Mouse (Mus musculus) embryo, embryonic 9.5 days (tissue): ENCODE measurements at regions not wholly inside any gene's neighbourhood (a gene's known extent, or its start where the extent isn't known, plus 50 kb on each side); places are given as distances from the start of the nearest gene placed in this dataset.
A peak's percentile ranks its signal among the peaks of the same experiment; 100 is the strongest.

Source experiments
- DNase-seq: peaks from one replicate; pipeline ENCODE4 v3.0.0-alpha.2; 2017; ENCODE audit errors: extremely low spot score

GRCm38 (mm10) chr13:69867296-69868065, 65.3 kb downstream of the Med10 start:
- DNase-seq: no peak

GRCm38 (mm10) chr13:69896536-69896935, 94.3 kb downstream of the Med10 start:
- peak; percentile 22 for DNase-seq

GRCm38 (mm10) chr13:69901139-69901538, 98.9 kb downstream of the Med10 start:
- no peak for DNase-seq

- no peak for DNase-seq
These were observed 104.8 kb downstream of the Med10 start for GRCm38 (mm10) chr13:69906802-69907537.

GRCm38 (mm10) chr13:69915796-69916195, 113.6 kb downstream of the Med10 start:
- no peak for DNase-seq

GRCm38 (mm10) chr13:69932695-69933550, 130.7 kb downstream of the Med10 start:
- peak; percentile 14 for DNase-seq

- peak; percentile 69 for DNase-seq
These were observed 131.3 kb downstream of the Med10 start for GRCm38 (mm10) chr13:69933551-69933845.

- no peak for DNase-seq
These were observed 137.6 kb downstream of the Med10 start for GRCm38 (mm10) chr13:69939791-69940190.

GRCm38 (mm10) chr13:69944651-69945050, 142.5 kb downstream of the Med10 start:
- peak; percentile 12 for DNase-seq

- no peak for DNase-seq
These were observed 144.4 kb downstream of the Med10 start for GRCm38 (mm10) chr13:69946615-69947014.

- no peak for DNase-seq
These were observed 149.9 kb downstream of the Med10 start for GRCm38 (mm10) chr13:69952061-69952460.

GRCm38 (mm10) chr13:69954171-69954570, 152.0 kb downstream of the Med10 start:
- no peak for DNase-seq

GRCm38 (mm10) chr13:69955503-69955902, 153.3 kb downstream of the Med10 start:
- DNase-seq: no peak

GRCm38 (mm10) chr13:69963944-69964343, 161.7 kb downstream of the Med10 start:
- no peak for DNase-seq

- DNase-seq: no peak
These were observed 169.3 kb downstream of the Med10 start for GRCm38 (mm10) chr13:69971281-69972057.

- DNase-seq: no peak
These were observed 172.6 kb downstream of the Med10 start for GRCm38 (mm10) chr13:69974835-69975234.

- no peak for DNase-seq
These were observed 182.0 kb downstream of the Med10 start for GRCm38 (mm10) chr13:69984159-69984558.

GRCm38 (mm10) chr13:69987181-69987580, 185.0 kb downstream of the Med10 start:
- DNase-seq: peak; percentile 21

- DNase-seq: no peak
These were observed 186.1 kb downstream of the Med10 start for GRCm38 (mm10) chr13:69988319-69988718.

- DNase-seq: peak; percentile 65
These were observed 189.2 kb downstream of the Med10 start for GRCm38 (mm10) chr13:69991253-69991891.

- DNase-seq: no peak
These were observed 189.7 kb downstream of the Med10 start for GRCm38 (mm10) chr13:69991892-69992261.
